Mouse (Mus musculus) heart, embryonic 12.5 days (tissue): ENCODE results near the gene Igfn1. TPM values are rescaled to one million over a fixed set of nuclear protein-coding genes. Genes with fewer than 3 reads are reported as not detected.

Experiments used
- ATAC-seq: fragments of 200-750 bp; cut with Nextera tagmentation; 2 replicates; pipeline ENCODE4 v1.8.0; 2017; ENCODE audit warnings: moderate TSS enrichment, moderate library complexity; ENCODE audit not compliant: insufficient number of reproducible peaks, low FRiP score
- H3K27ac ChIP-seq: fragments of 300-500 bp; sonication (generic); 2 replicates; pipeline ENCODE4 v1.5.1; 2016; ENCODE audit warnings: mild to moderate bottlenecking, moderate library complexity; ENCODE audit not compliant: poor library complexity, severe bottlenecking
- H3K27me3 ChIP-seq: fragments of 300-500 bp; sonication (generic); replicated peaks from 2 replicates; pipeline ENCODE4 v1.6.1; 2016; ENCODE audit warnings: mild to moderate bottlenecking, moderate library complexity
- H3K36me3 ChIP-seq: fragments of 300-500 bp; sonication (generic); 2 replicates; pipeline ENCODE4 v1.6.1; 2016; ENCODE audit warnings: mild to moderate bottlenecking, moderate library complexity
- H3K4me1 ChIP-seq: fragments of 300-500 bp; sonication (generic); replicated peaks from 2 replicates; pipeline ENCODE4 v1.6.1; 2016; ENCODE audit warnings: mild to moderate bottlenecking
- H3K4me2 ChIP-seq: fragments of 300-500 bp; sonication (generic); 2 replicates; pipeline ENCODE4 v1.6.1; 2016; ENCODE audit warnings: mild to moderate bottlenecking, moderate library complexity
- H3K4me3 ChIP-seq: fragments of 300-500 bp; sonication (generic); 2 replicates; pipeline ENCODE4 v1.5.1; 2016; ENCODE audit warnings: mild to moderate bottlenecking
- H3K9ac ChIP-seq: fragments of 300-500 bp; sonication (generic); 2 replicates; pipeline ENCODE4 v1.6.1; 2016; ENCODE audit warnings: mild to moderate bottlenecking, moderate library complexity
- H3K9me3 ChIP-seq: fragments of 300-500 bp; sonication (generic); replicated peaks from 2 replicates; pipeline ENCODE4 v1.6.1; 2016; ENCODE audit warnings: mild to moderate bottlenecking, moderate library complexity
- WGBS: fragments of 180-500 bp; shearing (Covaris S2); methylation state at CpG from one replicate; pipeline ENCODE4 v1.1.7; 2016; 5-methylcytosine and 5-hydroxymethylcytosine counted together
- polyA plus RNA-seq: library from polyadenylated mRNA; unstranded; fragments of >200 nt; fragmentation: Nextera tagmentation; extraction: Ambion mirVana; gene quantifications from 2 replicates; pipeline ENCODE4 v1.2.1, GENCODE M21; 2016

Gene Igfn1
- polyA plus RNA-seq, 1 experiment from 2014 or later = 0.06 TPM

DNA sequence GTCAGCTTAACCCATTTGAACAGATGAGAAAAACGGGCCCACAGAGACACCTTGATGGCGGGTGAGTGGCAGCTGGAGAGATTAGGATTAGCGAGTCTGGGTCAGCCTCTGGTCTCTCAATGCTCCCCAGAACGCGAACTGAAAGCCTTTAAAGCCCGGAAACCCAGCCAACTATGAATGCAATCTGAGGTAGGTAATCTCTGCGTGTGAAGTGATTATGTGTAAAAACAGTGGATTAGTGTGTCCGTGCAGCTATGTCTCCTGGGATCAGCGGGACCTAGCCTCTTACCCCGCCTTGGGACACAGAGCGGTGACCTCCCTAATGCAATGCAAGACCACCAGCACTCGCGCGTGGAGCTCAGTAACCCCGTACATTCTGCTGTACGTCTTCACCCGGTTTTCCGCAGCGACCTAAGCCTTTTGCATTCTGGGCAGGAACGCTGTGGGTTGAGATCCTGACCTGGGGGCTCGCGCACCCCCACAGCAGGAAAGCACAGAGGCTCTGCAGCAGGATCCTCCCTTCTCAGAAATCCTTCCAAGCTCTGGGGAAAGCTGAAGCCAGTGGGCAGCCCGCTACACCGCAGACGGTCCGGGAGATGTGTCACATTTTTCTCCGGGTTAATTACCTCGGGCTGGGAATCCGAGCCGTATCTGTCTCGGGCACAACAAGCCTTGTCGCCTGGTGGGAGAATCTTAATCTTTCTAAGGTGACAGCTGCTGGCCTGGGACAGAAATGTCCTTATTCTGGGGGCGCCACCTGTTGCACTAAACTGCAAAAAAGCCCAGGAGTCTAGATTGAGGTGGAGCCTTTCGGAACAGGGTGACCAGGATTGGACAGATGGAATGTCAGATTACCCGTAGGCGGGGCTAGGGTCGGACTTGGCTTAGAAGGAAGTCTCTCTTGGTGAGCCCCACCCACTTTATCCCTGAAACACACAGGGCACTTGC lies 1.3 kb upstream of the Igfn1 start, which contains the start of gene Tmem9:
Gene Tmem9 (plus strand): TSS at position 940 of the 948 bp plus-strand sequence.
- H3K4me1 ChIP-seq = peaks cover 9% of the 10 kb centered on the region
- 3% methylated on average over 37 of the region's 37 CpGs for WGBS
- H3K36me3 ChIP-seq = no peaks in the 10 kb centered on the region
- peaks cover 6% of the 10 kb centered on the region; the same call in 1 of the 2 replicates for H3K27me3 ChIP-seq
- peak within 1 kb of the TSS; percentile 64 for H3K9ac ChIP-seq
- ATAC-seq = peak; percentile 96
- peak within 1 kb of the TSS; percentile 53 for H3K4me3 ChIP-seq
- no peaks in the 10 kb centered on the region for H3K9me3 ChIP-seq
- H3K27ac ChIP-seq = no peak within 1 kb of the TSS
- H3K4me2 ChIP-seq = peak within 1 kb of the TSS; percentile 96

DNA sequence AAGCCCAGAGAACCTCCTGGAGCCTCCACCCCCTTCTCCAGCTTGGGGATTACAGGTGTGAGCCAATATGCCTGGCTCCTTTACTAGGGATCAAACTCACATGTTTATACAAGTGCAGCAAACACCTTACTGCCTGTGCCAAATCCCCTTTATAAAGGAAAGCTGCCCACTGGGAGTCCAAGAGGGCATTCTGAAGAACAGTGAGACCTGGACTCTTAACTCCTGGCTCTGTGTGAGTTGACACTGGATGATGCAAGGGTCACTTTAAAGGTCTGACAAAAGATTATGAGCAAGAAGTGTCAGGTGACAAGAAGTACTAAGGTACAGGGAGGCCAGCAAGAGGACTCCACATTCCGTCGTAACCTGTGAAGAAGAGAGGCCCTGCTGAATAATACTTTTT lies 4.7 kb downstream of the Igfn1 start:
- no peak for ATAC-seq
- H3K4me2 ChIP-seq = no peak overlapping the region
- H3K27ac ChIP-seq = no peak overlapping the region
- no peaks in the 10 kb centered on the region for H3K9me3 ChIP-seq
- H3K27me3 ChIP-seq = peaks cover 6% of the 10 kb centered on the region; the same call in 1 of the 2 replicates
- no peak overlapping the region for H3K4me3 ChIP-seq
- no peaks in the 10 kb centered on the region for H3K36me3 ChIP-seq
- WGBS = 82% methylated on average over 2 of the region's 2 CpGs
- H3K4me1 ChIP-seq = peaks cover 5% of the 10 kb centered on the region; the same call in 1 of the 2 replicates
- no peak overlapping the region for H3K9ac ChIP-seq

DNA sequence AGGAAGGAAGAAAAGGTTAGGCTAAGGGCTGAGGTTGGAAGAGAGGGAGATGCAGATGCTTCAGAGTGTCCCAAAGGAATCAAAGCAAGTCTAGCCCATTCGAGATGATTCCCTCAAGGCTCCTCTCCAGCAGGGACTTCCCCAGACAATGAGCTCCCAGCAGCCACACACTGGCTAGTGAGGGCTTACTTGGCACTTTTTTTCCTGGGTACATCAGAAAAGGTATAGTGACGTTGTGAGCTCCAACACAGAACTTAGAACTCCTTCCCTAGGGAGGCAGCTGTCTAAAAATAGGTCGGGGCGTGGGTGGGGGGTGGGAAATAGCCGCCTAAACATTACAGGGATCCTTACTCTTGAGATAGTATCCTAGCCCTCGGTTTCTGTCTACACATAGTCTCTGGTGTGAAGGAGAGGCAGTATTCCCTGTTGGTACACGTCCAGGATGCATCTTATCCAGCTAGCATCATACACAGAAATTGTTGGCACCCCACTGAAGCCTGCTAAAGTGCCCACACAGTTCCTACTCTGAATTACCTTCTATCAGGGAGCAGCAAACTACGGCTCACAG lies 6.3 kb downstream of the Igfn1 start:
- Histone ChIP-seq H3K27me3 (0 out of 2 replicates have a peak, but pooled peaks cover 3% of the 10 kb centered on the region), H3K4me1 (peaks cover 5% of the 10 kb centered on the region; the same call in 1 of the 2 replicates), H3K4me2 (no peak overlapping the region), H3K4me3 (no peak overlapping the region), H3K9ac (no peak overlapping the region), H3K9me3 (no peaks in the 10 kb centered on the region), H3K27ac (no peak overlapping the region), H3K36me3 (no peaks in the 10 kb centered on the region)
- 38% methylated on average over 8 of the region's 8 CpGs for WGBS
- no peak for ATAC-seq

DNA sequence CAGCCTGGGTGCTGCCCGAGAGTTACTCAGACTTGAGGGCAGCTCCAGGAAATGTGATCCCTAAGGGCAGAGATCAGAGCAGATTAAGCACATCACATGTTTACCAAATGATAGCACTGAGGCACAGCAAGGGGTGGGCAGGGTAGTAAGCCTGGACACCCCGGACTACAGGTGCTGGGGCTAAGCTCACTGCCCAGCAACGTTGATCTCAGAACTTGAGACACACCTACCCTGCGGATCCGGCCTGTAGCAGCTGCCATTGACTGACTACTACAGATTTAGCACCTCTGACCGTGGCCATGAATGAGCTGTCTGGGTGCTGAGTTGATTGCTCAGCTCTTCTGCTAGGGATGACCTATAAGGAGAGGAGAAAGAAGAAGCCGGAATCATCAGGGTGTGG lies 8.6 kb downstream of the Igfn1 start:
- Histone ChIP-seq H3K9ac (no peak overlapping the region), H3K4me1 (peaks cover 15% of the 10 kb centered on the region), H3K27ac (no peak overlapping the region), H3K4me3 (no peak overlapping the region), H3K27me3 (0 out of 2 replicates have a peak, but pooled peaks cover 3% of the 10 kb centered on the region), H3K36me3 (no peaks in the 10 kb centered on the region), H3K4me2 (no peak overlapping the region), H3K9me3 (no peaks in the 10 kb centered on the region)
- WGBS = 59% methylated on average over 7 of the region's 7 CpGs
- ATAC-seq = no peak

DNA sequence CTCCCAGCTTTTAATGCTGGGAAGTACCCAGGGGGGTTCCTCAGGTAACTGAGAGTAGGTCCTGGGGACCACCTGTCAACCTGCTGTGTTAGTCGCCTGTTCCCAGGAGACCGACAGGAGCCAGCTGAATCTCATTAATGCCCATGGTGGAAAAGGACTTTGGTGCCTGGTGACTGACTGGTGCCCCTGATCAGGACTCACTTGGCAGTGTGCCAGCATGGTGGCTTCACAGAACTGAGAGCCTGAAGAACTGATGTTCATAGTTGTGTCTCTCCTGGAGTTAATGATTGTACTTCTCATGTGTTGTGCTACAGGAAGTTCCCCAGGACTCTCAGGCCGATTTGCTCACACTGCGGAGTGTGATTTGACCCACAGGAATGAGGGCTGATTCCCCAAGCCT lies 12.7 kb downstream of the Igfn1 start:
- 73% methylated on average over 4 of the region's 4 CpGs for WGBS
- Histone ChIP-seq H3K4me2 (no peak overlapping the region), H3K27ac (no peak overlapping the region), H3K9ac (no peak overlapping the region), H3K4me1 (peaks cover 10% of the 10 kb centered on the region; the same call in 1 of the 2 replicates), H3K36me3 (no peaks in the 10 kb centered on the region), H3K27me3 (0 out of 2 replicates have a peak, but pooled peaks cover 3% of the 10 kb centered on the region), H3K4me3 (no peak overlapping the region), H3K9me3 (0 out of 2 replicates have a peak, but pooled peaks cover 3% of the 10 kb centered on the region)
- ATAC-seq = no peak

DNA sequence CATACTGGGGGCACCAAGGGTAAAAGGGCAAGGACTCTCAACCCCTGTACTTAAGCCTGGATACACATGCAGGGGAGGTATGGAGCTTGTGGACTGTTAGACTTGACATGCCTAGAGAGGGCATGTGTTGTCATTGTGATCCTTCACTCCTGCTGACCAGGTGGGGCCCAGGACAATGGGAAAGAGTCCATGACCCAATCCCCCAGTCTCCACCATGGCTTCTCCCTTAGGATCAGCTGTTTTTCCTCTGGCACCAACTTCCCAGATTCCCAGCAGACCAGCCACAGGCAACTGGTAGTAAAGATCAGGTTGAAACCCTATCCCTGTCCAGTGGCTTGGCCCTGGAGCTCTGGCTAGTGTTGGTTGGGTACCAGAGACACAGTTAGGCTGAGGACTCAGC lies 16.3 kb downstream of the Igfn1 start:
- Histone ChIP-seq H3K9me3 (0 out of 2 replicates have a peak, but pooled peaks cover 3% of the 10 kb centered on the region), H3K4me2 (no peak overlapping the region), H3K9ac (no peak overlapping the region), H3K36me3 (no peaks in the 10 kb centered on the region), H3K27me3 (no peaks in the 10 kb centered on the region), H3K4me3 (no peak overlapping the region), H3K4me1 (peaks cover 10% of the 10 kb centered on the region; the same call in 1 of the 2 replicates), H3K27ac (no peak overlapping the region)
- ATAC-seq = no peak

DNA sequence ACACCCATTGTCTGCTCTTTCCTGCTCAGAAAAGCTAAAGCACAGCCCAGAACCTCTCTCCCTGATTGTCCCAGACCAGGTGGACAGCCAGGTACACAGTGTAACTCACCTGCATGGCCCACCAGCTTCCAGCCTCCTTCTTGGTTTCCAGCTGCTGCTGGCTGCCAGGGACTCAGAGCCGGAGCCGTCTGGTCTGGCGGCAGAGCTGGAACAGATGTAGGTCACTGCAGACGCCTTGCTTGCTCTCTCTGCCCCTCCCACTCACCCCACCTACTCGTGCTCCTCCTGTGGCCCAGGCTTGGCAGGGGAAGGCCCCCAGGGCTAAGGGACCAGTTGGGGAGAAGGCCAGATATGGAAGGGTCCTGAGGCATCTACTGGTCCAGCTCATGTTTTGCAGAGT lies 22.0 kb downstream of the Igfn1 start:
- 21% methylated on average over 5 of the region's 5 CpGs for WGBS
- H3K9ac ChIP-seq = no peak overlapping the region
- 0 out of 2 replicates have a peak, but pooled peaks cover 3% of the 10 kb centered on the region for H3K4me1 ChIP-seq
- peaks cover 5% of the 10 kb centered on the region; the same call in 1 of the 2 replicates for H3K27me3 ChIP-seq
- no peak overlapping the region for H3K4me3 ChIP-seq
- H3K36me3 ChIP-seq = no peaks in the 10 kb centered on the region
- no peaks in the 10 kb centered on the region for H3K9me3 ChIP-seq
- no peak for ATAC-seq
- H3K4me2 ChIP-seq = no peak overlapping the region
- H3K27ac ChIP-seq = no peak overlapping the region

DNA sequence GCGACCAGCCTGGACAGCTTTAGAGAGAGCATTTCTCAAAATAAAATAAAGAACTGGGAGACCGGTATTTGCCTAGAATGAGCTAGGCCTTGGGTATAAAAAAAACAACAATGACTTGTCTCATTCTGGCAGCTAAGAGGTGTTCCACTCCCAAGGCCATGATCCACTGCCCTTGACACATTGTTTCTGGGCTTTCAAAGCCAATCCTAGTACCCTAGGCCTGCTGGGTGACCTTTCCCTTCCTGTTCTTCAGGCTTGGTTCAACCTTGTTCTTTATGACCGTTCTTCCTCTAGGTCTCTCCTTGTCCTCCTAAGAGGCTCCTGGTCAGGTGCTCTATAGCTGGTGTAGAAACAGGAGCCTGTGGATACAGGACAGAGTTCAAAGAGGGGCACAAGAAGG lies 33.6 kb downstream of the Igfn1 start:
- Histone ChIP-seq H3K27me3 (peaks cover 16% of the 10 kb centered on the region; the same call in 1 of the 2 replicates), H3K4me2 (no peak overlapping the region), H3K27ac (no peak overlapping the region), H3K9ac (no peak overlapping the region), H3K4me1 (no peaks in the 10 kb centered on the region), H3K4me3 (no peak overlapping the region), H3K9me3 (no peaks in the 10 kb centered on the region), H3K36me3 (no peaks in the 10 kb centered on the region)
- WGBS = 92% methylated on average over 3 of the region's 3 CpGs
- no peak for ATAC-seq

DNA sequence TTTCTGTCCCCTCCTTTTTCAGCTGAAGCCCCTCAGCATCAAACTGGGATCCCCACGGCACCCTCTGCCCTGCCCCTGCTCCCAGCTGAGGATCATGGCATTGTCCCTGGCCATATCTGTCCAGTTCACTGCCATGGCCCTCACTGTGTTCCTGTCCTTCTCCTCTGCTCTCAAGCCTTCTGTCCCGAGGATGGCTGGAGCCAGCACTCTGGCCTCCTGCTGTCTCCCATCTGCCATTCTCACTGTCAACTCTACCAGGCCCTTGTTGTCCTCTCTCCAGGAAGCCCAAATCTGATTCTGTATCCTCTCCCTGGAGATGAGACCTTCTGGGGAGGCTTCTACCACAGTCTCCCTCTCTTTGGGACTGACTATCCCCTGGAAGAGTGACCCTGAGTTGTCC lies 35.7 kb downstream of the Igfn1 start:
- no peak for ATAC-seq
- WGBS = 35% methylated on average over 2 of the region's 2 CpGs
- Histone ChIP-seq H3K9ac (no peak overlapping the region), H3K27me3 (peaks cover 33% of the 10 kb centered on the region), H3K9me3 (no peaks in the 10 kb centered on the region), H3K4me3 (no peak overlapping the region), H3K4me1 (no peaks in the 10 kb centered on the region), H3K4me2 (no peak overlapping the region), H3K36me3 (no peaks in the 10 kb centered on the region), H3K27ac (no peak overlapping the region)

DNA sequence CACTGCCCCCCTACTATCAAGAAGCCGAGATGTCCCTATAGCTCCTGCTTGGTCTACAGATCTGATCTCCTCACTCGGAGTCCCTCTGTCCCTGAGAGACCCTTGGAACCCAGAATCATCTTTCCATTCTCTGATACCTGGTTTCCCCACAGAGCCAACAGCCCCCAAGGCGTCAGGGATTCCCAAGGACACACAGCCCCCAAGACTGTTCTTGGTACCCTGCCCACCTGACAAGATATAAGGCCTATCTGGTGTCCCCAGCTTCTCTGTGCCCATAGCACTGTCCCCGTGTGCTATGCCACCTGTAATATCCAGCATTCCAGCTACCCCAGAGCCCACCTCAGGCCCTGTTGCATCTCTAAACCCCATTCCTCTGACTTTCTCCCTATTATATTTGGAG lies 38.4 kb downstream of the Igfn1 start:
- ATAC-seq = no peak
- no peaks in the 10 kb centered on the region for H3K4me1 ChIP-seq
- H3K9me3 ChIP-seq = no peaks in the 10 kb centered on the region
- H3K36me3 ChIP-seq = no peaks in the 10 kb centered on the region
- H3K4me3 ChIP-seq = no peak overlapping the region
- WGBS = 69% methylated on average over 4 of the region's 4 CpGs
- H3K27me3 ChIP-seq = peaks cover 53% of the 10 kb centered on the region
- no peak overlapping the region for H3K9ac ChIP-seq
- H3K27ac ChIP-seq = no peak overlapping the region
- H3K4me2 ChIP-seq = no peak overlapping the region

DNA sequence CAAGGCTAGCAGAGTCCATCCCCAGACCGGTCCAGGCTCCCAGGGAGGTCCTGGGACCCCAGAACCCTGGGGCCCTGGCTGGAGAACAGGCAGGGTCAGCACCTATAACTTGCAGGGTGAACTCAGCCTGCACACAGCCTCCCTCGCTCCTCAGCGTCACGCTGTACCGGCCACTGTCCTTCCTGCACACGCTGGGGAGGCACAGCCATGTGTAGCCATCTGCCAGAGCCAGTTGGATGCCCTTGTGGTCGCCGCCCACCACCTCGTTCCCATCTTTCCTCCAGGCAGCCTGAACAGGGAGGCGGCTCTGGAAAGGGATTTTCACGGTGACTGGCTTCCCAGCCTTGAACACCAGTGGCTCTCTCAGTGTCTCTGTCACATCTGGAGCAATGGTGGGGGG lies 41.6 kb downstream of the Igfn1 start:
- no peak overlapping the region for H3K9ac ChIP-seq
- no peak overlapping the region for H3K4me2 ChIP-seq
- no peak for ATAC-seq
- no peaks in the 10 kb centered on the region for H3K36me3 ChIP-seq
- WGBS = 77% methylated on average over 11 of the region's 11 CpGs
- no peaks in the 10 kb centered on the region for H3K9me3 ChIP-seq
- H3K4me3 ChIP-seq = no peak overlapping the region
- no peak overlapping the region for H3K27ac ChIP-seq
- H3K27me3 ChIP-seq = peaks cover 51% of the 10 kb centered on the region
- no peaks in the 10 kb centered on the region for H3K4me1 ChIP-seq
